Mouse (Mus musculus): ENCODE results near the gene Rdh1.
"Not testable (repeated sequence)": the region's sequence is repeated elsewhere in the genome, so short reads cannot be mapped to it uniquely, and the experiment has no call there.

GRCm38 (mm10) chr10:127785411-127785810, 25.9 kb downstream of the Rdh1 start:
- TF ChIP-seq TCF3 (IDR thresholded peaks at IDR 0.05; ENCODE audit: insufficient read length, low read depth); MAX (IDR thresholded peaks at IDR 0.05; ENCODE audit: low read depth); TCF12 (IDR thresholded peaks at IDR 0.05; ENCODE audit: insufficient read depth, poor library complexity, severe bottlenecking); POLR2A (IDR thresholded peaks at IDR 0.05; ENCODE audit: insufficient read length, low read depth); MYOD1 (IDR thresholded peaks at IDR 0.05; ENCODE audit: control insufficient read depth in 1 of 3, insufficient read length in 2 of 3, low read depth in 2 of 3); POLR2AphosphoS2 (IDR thresholded peaks at IDR 0.05; ENCODE audit: insufficient read length, low read depth); CEBPB (IDR thresholded peaks at IDR 0.05; ENCODE audit: insufficient read depth, poor library complexity, severe bottlenecking); MYOG (IDR thresholded peaks at IDR 0.05; ENCODE audit: control insufficient read depth in 1 of 3, insufficient read depth in 1 of 3, insufficient read length in 2 of 3, low read depth in 2 of 3); USF1 (IDR thresholded peaks at IDR 0.05; ENCODE audit: low read depth): not testable (repeated sequence)

Data from myocyte (in vitro differentiated cells).